Comparison of ENCODE assay signal across 1 mouse cellular context in genomic region chrX:75129474-75129873, GRCm38 (mm10).
TF ChIP-seq lines count a peak whose summit lies in the region.

No protein-coding gene starts in this region.

TF ChIP-seq in CH12.LX, 34 proteins besides CTCF, POLR2A, EP300 and RAD21 (continued from another document):
- no peak for TF ChIP-seq GABPA (IDR thresholded peaks at IDR 0.05; ENCODE audit: insufficient replicate concordance, low read depth, low read length)
- TF ChIP-seq USF2 (conservative IDR thresholded peaks at IDR 0.05; ENCODE audit: low read depth, low read length), result no peak
- no peak for TF ChIP-seq NELFE (IDR thresholded peaks at IDR 0.05; ENCODE audit: low read depth, low read length)
- TF ChIP-seq JUN (IDR thresholded peaks at IDR 0.05; ENCODE audit: insufficient read depth, low read depth, low read length), result no peak
- no peak for TF ChIP-seq ZMIZ1 (IDR thresholded peaks at IDR 0.05; ENCODE audit: low read depth, low read length)
- no peak for TF ChIP-seq E2F4 (IDR thresholded peaks at IDR 0.05; ENCODE audit: insufficient replicate concordance, low read depth, low read length)
- no peak for TF ChIP-seq ETS1 (conservative IDR thresholded peaks at IDR 0.05; ENCODE audit: low read depth, low read length)
- TF ChIP-seq TCF12 (IDR thresholded peaks at IDR 0.05; ENCODE audit: low read depth, low read length), result no peak
